In the genomic region with DNA sequence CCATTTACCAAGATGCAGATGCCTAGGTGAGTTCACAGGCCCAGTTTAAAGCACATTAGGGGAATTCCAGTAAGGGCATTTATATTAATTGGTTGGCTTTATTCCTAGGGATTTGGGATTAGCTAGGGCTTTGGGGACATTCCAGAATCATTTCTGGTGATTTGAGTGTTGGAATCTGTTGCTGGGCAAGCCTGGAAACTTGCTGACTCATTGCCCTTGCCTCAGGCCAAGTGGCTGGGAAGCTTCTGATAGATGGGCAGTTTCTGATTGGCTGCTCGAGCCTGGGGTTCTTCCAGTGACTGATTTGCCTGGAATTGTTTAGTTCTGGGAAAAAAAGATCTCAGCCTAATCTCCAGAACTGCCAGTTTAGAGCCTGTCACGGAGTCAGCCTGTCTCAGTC, we compare ENCODE assay signal across 11 mouse cellular contexts. TPM values are rescaled to one million over a fixed set of nuclear protein-coding genes. Genes with fewer than 3 reads are reported as not detected.
DNase-seq lines count a peak whose midpoint lies in the region; ATAC-seq lines count a peak whose summit lies in the region.
"Had no signal": no experiment of that assay in that cellular context is flagged by ENCODE, and none has a peak within 500 bp of the region (broad histone marks: within the 10 kb centered on the region; RNA-seq: fewer than 3 reads in every experiment).

No protein-coding gene starts in this region.

- peak; percentile 0 for DNase-seq in gastrocnemius, adult 18-20 months (ENCODE audit: low spot score)
- no peak for DNase-seq in gastrocnemius, postnatal 4 days (ENCODE audit: low spot score in 2 of 2)
- DNase-seq in 3134 (ENCODE audit: extremely low read depth, insufficient read length, low spot score): peak; percentile 37
- peak; percentile 14 for DNase-seq in adrenal gland, adult 8-10 months
- peak; percentile 43 for DNase-seq in fibroblast of lung, adult 2 months (ENCODE audit: low read depth)
- DNase-seq in ovary, postnatal 36 days (ENCODE audit: low spot score): no peak
- DNase-seq in cerebellum, postnatal 36 days: no peak

- no peak for ATAC-seq in activated CD4-positive, CD25-positive, alpha-beta regulatory T cell, adult 4 months

RNA-seq across cellular contexts. Expression of gene Mageb16, which starts 20.1 kb away (rescaled TPM):
- not detected for total RNA-seq in gastrocnemius, adult 18-20 months (2021)
- total RNA-seq in gastrocnemius, postnatal 4 days (2021): not detected
- not detected for total RNA-seq in adrenal gland, adult 8-10 months (2022)
- not detected for polyA plus RNA-seq in activated CD4-positive, CD25-positive, alpha-beta regulatory T cell, adult 4 months (2017; shearing (Covaris generic))
- polyA plus RNA-seq: C2C12; large intestine, adult 2 months; spleen, adult 2 months had no signal

Comparison
In these comparisons a context has a peak if more than half of its experiments do, and no peak if none do; other contexts are left out.
1. DNase-seq: peak in gastrocnemius, adult 18-20 months (single experiment), 3134 (single experiment), adrenal gland, adult 8-10 months (single experiment) and fibroblast of lung, adult 2 months (single experiment); none in gastrocnemius, postnatal 4 days (0 of 2), ovary, postnatal 36 days (single experiment) and cerebellum, postnatal 36 days (0 of 2).